ENCODE assay signal across 22 mouse cellular contexts in the genomic region with DNA sequence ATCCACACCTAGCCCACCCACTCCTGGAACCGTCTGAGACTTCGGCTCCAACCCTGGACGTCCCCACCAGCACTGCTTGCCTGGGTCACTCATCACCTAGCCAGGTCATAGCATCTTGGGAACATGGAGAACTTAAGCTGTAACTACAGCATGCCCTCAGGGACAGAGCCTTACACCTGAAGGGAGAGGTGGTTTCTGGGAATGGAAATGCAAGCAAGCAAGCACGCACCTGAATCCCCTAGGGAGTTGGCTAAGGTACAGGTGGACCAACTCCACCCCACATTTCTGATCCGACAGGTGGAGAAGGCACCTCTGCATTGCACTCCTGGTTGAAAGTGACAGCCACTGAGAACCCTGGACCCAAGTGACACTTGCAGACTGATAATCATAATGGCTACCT. TPM values are rescaled to one million over a fixed set of nuclear protein-coding genes. Genes with fewer than 3 reads are reported as not detected.
A peak's percentile ranks its signal among the peaks of the same experiment; 100 is the strongest.
DNase-seq lines count a peak whose midpoint lies in the region; ATAC-seq and TF ChIP-seq lines count a peak whose summit lies in the region.
"Had no signal": no experiment of that assay in that cellular context is flagged by ENCODE, and none has a peak within 500 bp of the region (broad histone marks: within the 10 kb centered on the region; RNA-seq: fewer than 3 reads in every experiment).

No protein-coding gene starts in this region.

- no peaks in the 10 kb centered on the region for H3K36me3 ChIP-seq in embryonic facial prominence, embryonic 14.5 days (ENCODE audit: control insufficient read depth, insufficient read depth, low read length)
- H3K36me3 ChIP-seq in embryonic facial prominence, embryonic 10.5 days (replicated peaks) = no peaks in the 10 kb centered on the region
- no peaks in the 10 kb centered on the region for H3K36me3 ChIP-seq in heart, adult 2 months (ENCODE audit: control insufficient read depth, insufficient read depth, low read length)
- H3K36me3 ChIP-seq in kidney, adult 2 months (ENCODE audit: control insufficient read depth, insufficient read depth, low read length) = no peaks in the 10 kb centered on the region
- H3K36me3 ChIP-seq: G1E had no signal

- H3K4me2 ChIP-seq in embryonic facial prominence, embryonic 14.5 days (ENCODE audit: low read depth, low read length) = no peak overlapping the region

- WGBS in embryonic facial prominence, embryonic 14.5 days = 68% methylated on average over 5 of the region's 5 CpGs
- 79% methylated on average over 5 of the region's 5 CpGs for WGBS in embryonic facial prominence, embryonic 10.5 days
- WGBS in heart, adult 2 months = 79% methylated on average over 5 of the region's 5 CpGs
- WGBS in kidney, adult 2 months = 67% methylated on average over 5 of the region's 5 CpGs

- no peak for ATAC-seq in embryonic facial prominence, embryonic 14.5 days (ENCODE audit: low read depth)
- ATAC-seq: activated CD4-positive, CD25-positive, alpha-beta regulatory T cell, adult 4 months; CD4-positive, CD25-positive, alpha-beta regulatory T cell, adult 4 months; Patski had no signal

- no peaks in the 10 kb centered on the region for H3K79me2 ChIP-seq in heart, adult 2 months (replicated peaks; ENCODE audit: control insufficient read depth, insufficient read depth, low read length)

- H3K4me1 ChIP-seq in embryonic facial prominence, embryonic 14.5 days (ENCODE audit: control insufficient read depth, insufficient read depth, low read length) = peaks cover 7% of the 10 kb centered on the region; the same call in 1 of the 2 replicates
- H3K4me1 ChIP-seq in embryonic facial prominence, embryonic 10.5 days = peaks cover 17% of the 10 kb centered on the region
- H3K4me1 ChIP-seq in heart, adult 2 months (ENCODE audit: control insufficient read depth, insufficient read depth, low read length) = no peaks in the 10 kb centered on the region
- no peaks in the 10 kb centered on the region for H3K4me1 ChIP-seq in kidney, adult 2 months (ENCODE audit: control insufficient read depth, insufficient read depth, low read length)

- no peaks in the 10 kb centered on the region for H3K9me3 ChIP-seq in embryonic facial prominence, embryonic 14.5 days (ENCODE audit: control insufficient read depth, low read length)
- H3K9me3 ChIP-seq in embryonic facial prominence, embryonic 10.5 days = no peaks in the 10 kb centered on the region
- H3K9me3 ChIP-seq: G1E had no signal

- intact Hi-C loops in heart, adult 2 months (cut with DNase I) = loop anchor here (2.0 to 10.0 kb wide), 3 partner anchors 66 to 233 kb away; no protein-coding TSS in a partner anchor

- H3K27ac ChIP-seq in embryonic facial prominence, embryonic 14.5 days (replicated peaks; ENCODE audit: low read depth, low read length) = no peak overlapping the region
- no peak overlapping the region for H3K27ac ChIP-seq in embryonic facial prominence, embryonic 10.5 days (replicated peaks)
- H3K27ac ChIP-seq in heart, adult 2 months = no peak overlapping the region
- H3K27ac ChIP-seq in kidney, adult 2 months (ENCODE audit: insufficient read depth, low read depth, low read length) = no peak overlapping the region

- no peak overlapping the region for H3K9ac ChIP-seq in embryonic facial prominence, embryonic 14.5 days (ENCODE audit: low read depth, low read length)
- H3K9ac ChIP-seq in heart, adult 2 months (ENCODE audit: low read depth, low read length) = no peak overlapping the region

- peak; percentile 46 for DNase-seq in embryonic facial prominence, embryonic 14.5 days (ENCODE audit: low spot score)
- DNase-seq in embryonic facial prominence, embryonic 10.5 days (ENCODE audit: low spot score) = no peak
- peak; percentile 86 for DNase-seq in heart, adult 11 months
- DNase-seq in heart, adult 2 months = no peak
- peak; percentile 12 for DNase-seq in kidney, adult 2 months
- no peak for DNase-seq in kidney, adult 18-20 months
- peak; percentile 65 for DNase-seq in fat pad, adult 2 months (ENCODE audit: extremely low read depth, low read depth, low spot score)
- DNase-seq in testis, postnatal 14 days (ENCODE audit: low spot score) = no peak
- DNase-seq: adrenal gland, adult 2 months; adrenal gland, adult 8-10 months; adrenal gland, postnatal 10 days; adrenal gland, postnatal 14 days; adrenal gland, postnatal 25 days; adrenal gland, postnatal 36 days; B cell, adult 2 months; cerebellum, adult 11 months; cerebellum, adult 11-12 months had no signal

- no peak for TF ChIP-seq CTCF in heart, adult 2 months (IDR thresholded peaks at IDR 0.05)
- TF ChIP-seq CTCF in kidney, adult 2 months (conservative IDR thresholded peaks at IDR 0.05; ENCODE audit: insufficient read depth, insufficient read length, low read depth, low read length) = no peak

- no peak for TF ChIP-seq POLR2A in heart, adult 2 months (IDR thresholded peaks at IDR 0.05; ENCODE audit: insufficient read depth, low read depth, low read length)
- no peak for TF ChIP-seq POLR2A in kidney, adult 2 months (IDR thresholded peaks at IDR 0.05; ENCODE audit: low read depth, low read length)

- no peak for TF ChIP-seq EP300 in heart, adult 2 months (IDR thresholded peaks at IDR 0.05; ENCODE audit: insufficient read depth, low read depth, low read length)

- no peak overlapping the region for H3K4me3 ChIP-seq in embryonic facial prominence, embryonic 14.5 days (ENCODE audit: low read depth, low read length)
- H3K4me3 ChIP-seq in embryonic facial prominence, embryonic 10.5 days = no peak overlapping the region
- no peak overlapping the region for H3K4me3 ChIP-seq in heart, adult 2 months
- no peak overlapping the region for H3K4me3 ChIP-seq in kidney, adult 2 months (ENCODE audit: insufficient read depth, low read depth, low read length)

- H3K27me3 ChIP-seq in embryonic facial prominence, embryonic 14.5 days (replicated peaks; ENCODE audit: control insufficient read depth, insufficient read depth, low read length) = no peaks in the 10 kb centered on the region
- H3K27me3 ChIP-seq in embryonic facial prominence, embryonic 10.5 days (replicated peaks; ENCODE audit: low read depth, poor library complexity, severe bottlenecking) = 0 out of 2 replicates have a peak, but pooled peaks cover 4% of the 10 kb centered on the region
- H3K27me3 ChIP-seq in heart, adult 2 months (ENCODE audit: control insufficient read depth, insufficient read depth, low read length) = no peaks in the 10 kb centered on the region
- no peaks in the 10 kb centered on the region for H3K27me3 ChIP-seq in kidney, adult 2 months (replicated peaks; ENCODE audit: control insufficient read depth, insufficient read depth, low read length)
- H3K27me3 ChIP-seq: CH12.LX, Patski had no signal

RNA-seq across cellular contexts. Expression of a gene that starts 30.2 kb away (rescaled TPM):
- polyA plus RNA-seq in embryonic facial prominence, embryonic 14.5 days (2014; fragmentation: Nextera tagmentation; extraction: Ambion mirVana) = 13.5 and 13.8 TPM in 2 replicates
- polyA plus RNA-seq in embryonic facial prominence, embryonic 10.5 days (2016; fragmentation: Nextera tagmentation; extraction: Ambion mirVana) = 6.6 and 7.2 TPM in 2 replicates
- total RNA-seq in heart, adult 2 months (2021) = 10 to 100 TPM; 38.8 to 39.6 TPM
- 34.3 and 39.7 TPM in 2 replicates for polyA plus RNA-seq in heart, adult 2 months (2012; rRNA removed)
- 23.0 and 25.2 TPM in 2 replicates for polyA plus RNA-seq in kidney, adult 2 months (2012; rRNA removed)
- polyA plus RNA-seq: CD4-positive, CD25-positive, alpha-beta regulatory T cell, adult 4 months had no signal

RNA-seq across cellular contexts. Expression of a gene that starts 54.2 kb away (rescaled TPM):
- 1.4 and 1.7 TPM in 2 replicates for polyA plus RNA-seq in embryonic facial prominence, embryonic 14.5 days (2014; fragmentation: Nextera tagmentation; extraction: Ambion mirVana)
- 0.24 TPM in 1 of 2 replicates, not detected in the other for polyA plus RNA-seq in embryonic facial prominence, embryonic 10.5 days (2016; fragmentation: Nextera tagmentation; extraction: Ambion mirVana)
- 1 to 10 TPM; 3.3 to 5.3 TPM for total RNA-seq in heart, adult 2 months (2021)
- 7.2 and 15.3 TPM in 2 replicates for polyA plus RNA-seq in heart, adult 2 months (2012; rRNA removed)
- 21.8 and 26.3 TPM in 2 replicates for polyA plus RNA-seq in kidney, adult 2 months (2012; rRNA removed)
- total RNA-seq: G1E had no signal
- polyA plus RNA-seq: activated CD4-positive, CD25-positive, alpha-beta regulatory T cell, adult 4 months; CD4-positive, CD25-positive, alpha-beta regulatory T cell, adult 4 months; G1E had no signal

Comparison
In these comparisons a context has a peak if more than half of its experiments do, and no peak if none do; other contexts are left out.
1. DNase-seq: peak in embryonic facial prominence, embryonic 14.5 days (single experiment), heart, adult 11 months (single experiment), kidney, adult 2 months (single experiment) and fat pad, adult 2 months (single experiment); none in embryonic facial prominence, embryonic 10.5 days (single experiment), heart, adult 2 months (0 of 2), kidney, adult 18-20 months (single experiment) and testis, postnatal 14 days (single experiment).